Mouse (Mus musculus): ENCODE data around the gene Cdc14a. TPM values are rescaled to one million over a fixed set of nuclear protein-coding genes. Genes with fewer than 3 reads are reported as not detected.
A peak's percentile ranks its signal among the peaks of the same experiment; 100 is the strongest.

Gene Cdc14a
- total RNA-seq, 2 experiments from 2014 or later, result 21.0 to 21.7 TPM

DNA sequence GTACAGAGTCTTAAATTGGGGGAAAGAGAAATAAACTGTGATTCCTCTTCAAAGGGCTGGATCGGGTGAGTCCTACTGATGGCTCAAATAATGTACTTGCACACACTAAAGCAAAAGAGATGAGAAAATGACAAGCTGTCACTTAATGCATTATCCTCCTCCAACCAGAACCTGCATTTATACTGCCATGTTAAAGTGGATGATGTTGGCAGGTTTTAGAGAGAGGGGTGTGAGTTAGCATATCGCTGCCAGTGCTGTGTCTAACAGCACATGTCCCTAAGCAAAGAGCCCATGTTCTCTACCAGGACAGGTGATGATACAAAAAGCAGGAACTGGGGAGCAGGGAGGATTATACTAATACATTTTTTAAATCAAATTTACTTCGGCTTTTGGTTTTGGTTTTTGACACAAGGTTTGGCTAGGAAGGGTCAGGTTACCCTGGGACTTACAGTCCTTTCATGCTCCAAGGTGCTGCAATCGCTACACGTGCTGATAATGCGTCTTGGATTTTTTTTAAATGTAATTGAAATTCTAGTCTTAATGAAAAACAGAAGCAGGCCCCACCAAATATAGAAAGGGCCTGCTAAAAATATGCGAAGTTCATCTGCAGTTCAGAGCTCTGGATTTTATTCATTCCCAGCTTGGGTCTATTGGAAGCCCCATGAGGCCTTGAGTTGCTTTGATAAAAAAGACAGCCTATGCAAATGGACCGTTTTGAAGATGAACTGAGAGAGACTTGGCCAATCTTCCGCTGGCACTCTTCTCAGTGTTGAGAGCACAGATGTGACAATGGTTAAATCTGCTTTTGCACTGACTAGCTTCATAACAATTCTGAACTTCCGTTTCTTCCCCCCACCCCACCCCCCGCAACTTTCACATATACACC, 195.2 kb downstream of the Cdc14a start:
- ATAC-seq (ENCODE audit: poor library complexity, severe bottlenecking), result no peak

DNA sequence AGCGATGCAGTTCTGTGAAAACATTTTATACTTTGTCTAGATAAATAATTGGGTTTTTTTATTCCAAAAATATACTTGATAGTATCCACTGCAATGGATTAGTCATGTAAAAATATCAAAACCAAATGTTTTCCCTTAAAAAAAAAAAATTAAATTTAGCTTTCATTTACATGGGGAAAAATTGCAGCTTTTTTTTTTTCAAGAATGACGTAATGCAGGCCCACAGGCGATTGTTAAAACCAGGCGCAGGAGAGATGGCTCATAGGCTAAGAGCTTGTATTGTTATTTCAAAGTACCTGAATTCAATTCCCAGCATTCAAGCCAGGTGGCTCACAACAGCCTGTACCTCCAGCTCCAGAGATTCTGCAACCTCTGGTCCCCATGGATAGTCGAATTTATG, 196.4 kb downstream of the Cdc14a start:
- ATAC-seq (ENCODE audit: poor library complexity, severe bottlenecking), result no peak

DNA sequence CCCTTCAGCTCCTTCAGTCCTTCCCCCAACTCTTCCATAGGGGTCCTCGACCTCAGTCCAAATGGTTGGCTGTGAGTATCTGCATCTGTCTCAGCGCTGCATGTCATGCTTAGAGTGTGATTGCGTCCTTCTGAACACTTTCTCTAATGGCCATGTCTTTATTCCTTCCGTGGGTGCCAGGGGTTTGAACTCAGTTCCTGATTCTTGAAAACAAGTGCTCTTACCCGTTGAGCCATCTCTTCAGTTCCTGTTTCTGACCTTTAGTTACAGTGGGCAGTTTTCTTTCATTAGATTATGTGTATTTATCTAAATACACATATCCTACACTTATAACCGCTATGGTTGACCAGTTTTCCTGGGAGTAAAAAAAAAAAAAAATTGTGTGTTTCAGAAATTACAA, 196.9 kb downstream of the Cdc14a start:
- ATAC-seq (ENCODE audit: poor library complexity, severe bottlenecking), result peak; percentile 59

Other genes starting within 250 kb of the Cdc14a start
- 0.07 TPM in 1 of 2 replicates, not detected in the other for gene Gpr88, start 170.5 kb downstream of the Cdc14a start, total RNA-seq (2015)
- gene Gpr88, start 170.5 kb downstream of the Cdc14a start, total RNA-seq (2017), result 0.18 and 0.37 TPM in 2 replicates
- 46.7 and 70.9 TPM in 2 replicates for gene Rtca, start 84.2 kb upstream of the Cdc14a start, total RNA-seq (2015)
- 24.0 and 25.4 TPM in 2 replicates for gene Rtca, start 84.2 kb upstream of the Cdc14a start, total RNA-seq (2017)
- 12.4 and 14.3 TPM in 2 replicates for gene Dbt, start 89.0 kb upstream of the Cdc14a start, total RNA-seq (2015)
- gene Dbt, start 89.0 kb upstream of the Cdc14a start, total RNA-seq (2017), result 7.2 and 9.6 TPM in 2 replicates
- 0.14 TPM in 1 of 2 replicates, not detected in the other for gene Lrrc39, start 138.9 kb upstream of the Cdc14a start, total RNA-seq (2015)
- 0.04 and 0.40 TPM in 2 replicates for gene Lrrc39, start 138.9 kb upstream of the Cdc14a start, total RNA-seq (2017)
- 33.6 and 36.1 TPM in 2 replicates for gene Sass6, start 170.9 kb upstream of the Cdc14a start, total RNA-seq (2015)
- gene Sass6, start 170.9 kb upstream of the Cdc14a start, total RNA-seq (2017), result 44.9 and 46.2 TPM in 2 replicates
- gene Trmt13, start 190.6 kb upstream of the Cdc14a start, total RNA-seq (2015), result 17.7 and 19.4 TPM in 2 replicates
- 22.1 and 27.0 TPM in 2 replicates for gene Trmt13, start 190.6 kb upstream of the Cdc14a start, total RNA-seq (2017)
- gene Mfsd14a, start 238.6 kb upstream of the Cdc14a start, total RNA-seq (2015), result 82.7 and 88.5 TPM in 2 replicates
- gene Mfsd14a, start 238.6 kb upstream of the Cdc14a start, total RNA-seq (2017), result 91.5 and 95.8 TPM in 2 replicates